Mouse (Mus musculus) kidney, postnatal 4 days (tissue): ENCODE data around the gene Usp47.

ENCODE experiments used
- DNase-seq, 2 experiments: peaks; one replicate each; pipeline ENCODE4 v3.0.0; 2021; ENCODE audit warnings: mixed read lengths in 2 of 2

Gene Usp47

GRCm38 (mm10) chr7:112023150-112023600 is at the start of gene Usp47:
Gene Usp47, plus strand, starts transcription at chr7:112023504.
- DNase-seq, result peak; percentile 91 to 94

GRCm38 (mm10) chr7:111976401-111976800 is 46.9 kb upstream of the Usp47 start:
- DNase-seq, result no peak

GRCm38 (mm10) chr7:111977871-111978270 is 45.4 kb upstream of the Usp47 start:
- no peak for DNase-seq

GRCm38 (mm10) chr7:111982296-111982695 is 41.0 kb upstream of the Usp47 start:
- no peak for DNase-seq

GRCm38 (mm10) chr7:111984530-111984929 is 38.8 kb upstream of the Usp47 start:
- no peak for DNase-seq

- no peak for DNase-seq
Measured at GRCm38 (mm10) chr7:111985266-111985665, 38.0 kb upstream of the Usp47 start.

GRCm38 (mm10) chr7:111986906-111987305 is 36.4 kb upstream of the Usp47 start:
- DNase-seq, result no peak

- DNase-seq, result no peak
Measured at GRCm38 (mm10) chr7:111997441-111997840, 25.9 kb upstream of the Usp47 start.

- DNase-seq, result no peak
Measured at GRCm38 (mm10) chr7:111998446-111999004, 24.8 kb upstream of the Usp47 start.

GRCm38 (mm10) chr7:111999376-111999775 is 23.9 kb upstream of the Usp47 start:
- DNase-seq, result no peak

- no peak for DNase-seq
Measured at GRCm38 (mm10) chr7:112000166-112000565, 23.1 kb upstream of the Usp47 start.

GRCm38 (mm10) chr7:112010511-112010910 is 12.8 kb upstream of the Usp47 start:
- no peak for DNase-seq

- DNase-seq, result no peak
Measured at GRCm38 (mm10) chr7:112010976-112011375, 12.3 kb upstream of the Usp47 start.

- DNase-seq, result peak; percentile 32 to 41
Measured at GRCm38 (mm10) chr7:112012102-112012501, 11.2 kb upstream of the Usp47 start.

- DNase-seq, result no peak
Measured at GRCm38 (mm10) chr7:112012621-112013177, 10.6 kb upstream of the Usp47 start.

- DNase-seq, result no peak
Measured at GRCm38 (mm10) chr7:112014148-112014547, 9.2 kb upstream of the Usp47 start.

- no peak for DNase-seq
Measured at GRCm38 (mm10) chr7:112022506-112023149, 676 bp upstream of the Usp47 start.

GRCm38 (mm10) chr7:112023601-112024445 is 519 bp downstream of the Usp47 start:
- no peak for DNase-seq

GRCm38 (mm10) chr7:112024446-112024730 is 1.1 kb downstream of the Usp47 start:
- no peak for DNase-seq

GRCm38 (mm10) chr7:112024856-112025255 is 1.6 kb downstream of the Usp47 start:
- no peak for DNase-seq

- DNase-seq, result no peak
Measured at GRCm38 (mm10) chr7:112030594-112030993, 7.3 kb downstream of the Usp47 start.

GRCm38 (mm10) chr7:112035804-112036203 is 12.5 kb downstream of the Usp47 start:
- DNase-seq, result no peak

- no peak for DNase-seq
Measured at GRCm38 (mm10) chr7:112036636-112037035, 13.3 kb downstream of the Usp47 start.

- no peak for DNase-seq
Measured at GRCm38 (mm10) chr7:112040271-112040670, 17.0 kb downstream of the Usp47 start.
